Mouse (Mus musculus): Measurements from ENCODE around the gene Tmem178. TPM values are rescaled to one million over a fixed set of nuclear protein-coding genes. Genes with fewer than 3 reads are reported as not detected.

The Tmem178 gene
- total and polyA plus RNA-seq, 3 experiments = 0.28 TPM; not detected in 2

- H3K36me3 ChIP-seq (ENCODE audit: control insufficient read depth in 1 of 2, insufficient read depth in 2 of 2, low read length in 2 of 2) = no peaks in the 10 kb centered on the region
- no peak for DNase-seq (ENCODE audit: low read depth, low spot score)
- no peak overlapping the region for H3K27ac ChIP-seq (ENCODE audit: control insufficient read depth, low read depth, low read length)
- no peak for TF ChIP-seq POLR2AphosphoS5 (IDR thresholded peaks at IDR 0.05; ENCODE audit: borderline replicate concordance, low read depth, low read length)
- no peak for TF ChIP-seq GABPA (IDR thresholded peaks at IDR 0.05; ENCODE audit: low read depth, low read length)
- no peak for TF ChIP-seq TCF12 (IDR thresholded peaks at IDR 0.05; ENCODE audit: low read depth, low read length)
- TF ChIP-seq ELF1 (IDR thresholded peaks at IDR 0.05; ENCODE audit: low read depth, low read length) = no peak
- TF ChIP-seq RCOR1 (IDR thresholded peaks at IDR 0.05; ENCODE audit: low read depth, low read length) = no peak
- no peak for TF ChIP-seq MXI1 (IDR thresholded peaks at IDR 0.05; ENCODE audit: low read depth, low read length)
- no peak for TF ChIP-seq SIN3A (IDR thresholded peaks at IDR 0.05; ENCODE audit: low read length)
- TF ChIP-seq CHD1 (IDR thresholded peaks at IDR 0.05; ENCODE audit: low read depth, low read length) = no peak
- TF ChIP-seq HCFC1 (IDR thresholded peaks at IDR 0.05; ENCODE audit: low read depth, low read length) = no peak
- TF ChIP-seq POLR2A (IDR thresholded peaks at IDR 0.05; ENCODE audit: control insufficient read depth in 1 of 2, insufficient read depth in 1 of 2, low read depth in 1 of 2, low read length in 2 of 2, poor library complexity in 1 of 2) = no peak
- TF ChIP-seq MYB (IDR thresholded peaks at IDR 0.05; ENCODE audit: low read depth, low read length) = no peak
- TF ChIP-seq EP300 (IDR thresholded peaks at IDR 0.05; ENCODE audit: low read depth in 1 of 2, low read length in 2 of 2) = no peak
- no peak for TF ChIP-seq ZC3H11A (IDR thresholded peaks at IDR 0.05; ENCODE audit: low read depth, low read length)
- TF ChIP-seq MAFK (IDR thresholded peaks at IDR 0.05; ENCODE audit: borderline replicate concordance, low read depth, low read length) = no peak
- no peak for TF ChIP-seq SMC3 (IDR thresholded peaks at IDR 0.05; ENCODE audit: low read depth, low read length)
- no peak for TF ChIP-seq ETS1 (IDR thresholded peaks at IDR 0.05; ENCODE audit: low read depth, low read length)
- TF ChIP-seq TBP (IDR thresholded peaks at IDR 0.05; ENCODE audit: low read depth, low read length) = no peak
- TF ChIP-seq ZMIZ1 (IDR thresholded peaks at IDR 0.05; ENCODE audit: low read depth, low read length) = no peak
- no peak for TF ChIP-seq ZNF384 (IDR thresholded peaks at IDR 0.05; ENCODE audit: low read depth, low read length)
- no peaks in the 10 kb centered on the region for H3K79me2 ChIP-seq (ENCODE audit: control insufficient read depth, insufficient read depth, low read length, poor library complexity)
- H3K9me3 ChIP-seq (replicated peaks; ENCODE audit: insufficient read depth, low read length) = no peaks in the 10 kb centered on the region
- no peak overlapping the region for H3K9ac ChIP-seq (ENCODE audit: control insufficient read depth, low read depth, low read length, poor library complexity, severe bottlenecking)
- no peak overlapping the region for H3K4me3 ChIP-seq (ENCODE audit: control insufficient read depth in 1 of 2, insufficient read depth in 1 of 2, low read depth in 2 of 2, low read length in 2 of 2)
- H3K27me3 ChIP-seq (ENCODE audit: control insufficient read depth in 1 of 2, insufficient read depth in 2 of 2, low read length in 2 of 2) = no peaks in the 10 kb centered on the region
- H3K4me1 ChIP-seq (ENCODE audit: control insufficient read depth in 1 of 2, insufficient read depth in 2 of 2, low read length in 2 of 2) = no peaks in the 10 kb centered on the region
These were observed 32.8 kb downstream of the Tmem178 start for GRCm38 (mm10) chr17:80977245-80977644.

DNA sequence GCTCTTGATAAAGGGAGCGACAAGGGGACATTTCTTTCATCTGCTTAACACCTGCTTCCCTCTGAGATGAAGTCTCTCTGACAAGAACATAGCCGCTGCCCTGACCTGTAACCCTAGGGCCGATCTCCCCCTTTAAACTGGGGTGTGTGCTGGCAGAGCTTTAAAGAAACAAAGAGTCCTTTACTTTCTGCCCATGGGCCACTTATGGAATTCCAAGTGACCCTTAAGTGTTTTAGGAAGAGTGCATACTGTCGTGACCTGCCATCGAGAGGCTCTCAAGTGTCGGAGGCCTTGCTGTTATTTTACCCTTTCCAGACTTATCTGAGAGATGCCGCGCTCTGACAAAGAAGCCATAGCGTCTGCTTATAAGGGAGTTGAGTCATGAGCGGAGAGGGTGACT lies 35.7 kb downstream of the Tmem178 start:
- Histone ChIP-seq H3K36me3 (ENCODE audit: control insufficient read depth in 1 of 2, insufficient read depth in 2 of 2, low read length in 2 of 2) (no peaks in the 10 kb centered on the region), H3K4me3 (ENCODE audit: control insufficient read depth in 1 of 2, insufficient read depth in 1 of 2, low read depth in 2 of 2, low read length in 2 of 2) (no peak overlapping the region), H3K9me3 (replicated peaks; ENCODE audit: insufficient read depth, low read length) (no peaks in the 10 kb centered on the region), H3K9ac (ENCODE audit: control insufficient read depth, low read depth, low read length, poor library complexity, severe bottlenecking) (no peak overlapping the region), H3K27ac (ENCODE audit: control insufficient read depth, low read depth, low read length) (no peak overlapping the region), H3K4me1 (ENCODE audit: control insufficient read depth in 1 of 2, insufficient read depth in 2 of 2, low read length in 2 of 2) (no peaks in the 10 kb centered on the region), H3K79me2 (ENCODE audit: control insufficient read depth, insufficient read depth, low read length, poor library complexity) (no peaks in the 10 kb centered on the region), H3K27me3 (ENCODE audit: control insufficient read depth in 1 of 2, insufficient read depth in 2 of 2, low read length in 2 of 2) (no peaks in the 10 kb centered on the region)
- DNase-seq (ENCODE audit: low read depth, low spot score) = no peak
- TF ChIP-seq SMC3 (IDR thresholded peaks at IDR 0.05; ENCODE audit: low read depth, low read length) (no peak), NELFE (IDR thresholded peaks at IDR 0.05; ENCODE audit: low read depth, low read length) (no peak), POLR2AphosphoS5 (IDR thresholded peaks at IDR 0.05; ENCODE audit: borderline replicate concordance, low read depth, low read length) (no peak), ZKSCAN1 (IDR thresholded peaks at IDR 0.05; ENCODE audit: low read depth, low read length) (no peak), MYB (IDR thresholded peaks at IDR 0.05; ENCODE audit: low read depth, low read length) (no peak), ELF1 (IDR thresholded peaks at IDR 0.05; ENCODE audit: low read depth, low read length) (no peak), GABPA (IDR thresholded peaks at IDR 0.05; ENCODE audit: low read depth, low read length) (no peak), POLR2AphosphoS2 (IDR thresholded peaks at IDR 0.05; ENCODE audit: low read length) (no peak)

All from MEL (cell line).